Mouse (Mus musculus) lung, embryonic 15.5 days (tissue): ENCODE measurements around the gene Snx9. TPM values are rescaled to one million over a fixed set of nuclear protein-coding genes. Genes with fewer than 3 reads are reported as not detected.

Experiments
- ATAC-seq: fragments of 200-750 bp; cut with Nextera tagmentation; 2 replicates; pipeline ENCODE4 v1.8.0; 2017; ENCODE audit warnings: moderate number of reproducible peaks, borderline replicate concordance; ENCODE audit not compliant: low FRiP score, low TSS enrichment; ENCODE audit errors: extremely low read depth
- H3K27ac ChIP-seq: fragments of 300-500 bp; sonication (generic); 2 replicates; pipeline ENCODE4 v1.5.1; 2015; ENCODE audit warnings: moderate library complexity, mild to moderate bottlenecking, inconsistent platforms
- H3K27me3 ChIP-seq: fragments of 300-500 bp; sonication (generic); 2 replicates; pipeline ENCODE4 v1.6.1; 2015; ENCODE audit warnings: inconsistent platforms
- H3K36me3 ChIP-seq: fragments of 300-500 bp; sonication (generic); 2 replicates; pipeline ENCODE4 v1.6.1; 2015; ENCODE audit warnings: inconsistent platforms
- H3K4me1 ChIP-seq: fragments of 300-500 bp; sonication (generic); 2 replicates; pipeline ENCODE4 v1.6.1; 2015; ENCODE audit warnings: inconsistent platforms
- H3K4me2 ChIP-seq: fragments of 300-500 bp; sonication (generic); 2 replicates; pipeline ENCODE4 v1.6.1; 2015; ENCODE audit warnings: inconsistent platforms, mild to moderate bottlenecking, moderate library complexity
- H3K4me3 ChIP-seq: fragments of 300-500 bp; sonication (generic); 2 replicates; pipeline ENCODE4 v1.5.1; 2015; ENCODE audit warnings: mild to moderate bottlenecking, inconsistent platforms
- H3K9ac ChIP-seq: fragments of 300-500 bp; sonication (generic); 2 replicates; pipeline ENCODE4 v1.6.1; 2015; ENCODE audit warnings: inconsistent platforms
- H3K9me3 ChIP-seq: fragments of 300-500 bp; sonication (generic); 2 replicates; pipeline ENCODE4 v1.6.1; 2016; ENCODE audit warnings: inconsistent platforms
- WGBS: fragments of 180-500 bp; shearing (Covaris S2); methylation state at CpG from one replicate; pipeline ENCODE4 v1.1.7; 2015; 5-methylcytosine and 5-hydroxymethylcytosine counted together
- polyA plus RNA-seq: library from polyadenylated mRNA; unstranded; fragments of >200 nt; fragmentation: Nextera tagmentation; extraction: Ambion mirVana; gene quantifications from 2 replicates; pipeline ENCODE4 v1.2.1, GENCODE M21; 2015

Snx9 gene
- polyA plus RNA-seq, 1 experiment from 2014 or later: 29.5 TPM

GRCm38 (mm10) chr17:5831257-5831806 lies 9.8 kb upstream of the Snx9 start:
- H3K4me2 ChIP-seq: no peak overlapping the region
- H3K4me1 ChIP-seq: 0 out of 2 replicates have a peak, but pooled peaks cover 8% of the 10 kb centered on the region
- no peak overlapping the region for H3K9ac ChIP-seq
- WGBS: 91% methylated on average over 1 of the region's 1 CpGs
- H3K9me3 ChIP-seq: no peaks in the 10 kb centered on the region
- H3K4me3 ChIP-seq: no peak overlapping the region
- no peaks in the 10 kb centered on the region for H3K36me3 ChIP-seq
- no peak overlapping the region for H3K27ac ChIP-seq
- no peaks in the 10 kb centered on the region for H3K27me3 ChIP-seq
- no peak for ATAC-seq

- no peaks in the 10 kb centered on the region for H3K36me3 ChIP-seq
- H3K4me1 ChIP-seq: 0 out of 2 replicates have a peak, but pooled peaks cover 4% of the 10 kb centered on the region
- no peak for ATAC-seq
- H3K9me3 ChIP-seq: no peaks in the 10 kb centered on the region
- no peak overlapping the region for H3K4me2 ChIP-seq
- 73% methylated on average over 3 of the region's 3 CpGs for WGBS
- no peak overlapping the region for H3K27ac ChIP-seq
- H3K27me3 ChIP-seq: no peaks in the 10 kb centered on the region
- no peak overlapping the region for H3K9ac ChIP-seq
- no peak overlapping the region for H3K4me3 ChIP-seq
Measured at GRCm38 (mm10) chr17:5834166-5834565, 7.0 kb upstream of the Snx9 start.

- Histone ChIP-seq H3K4me2 (no peak overlapping the region), H3K9me3 (no peaks in the 10 kb centered on the region), H3K4me3 (no peak overlapping the region), H3K36me3 (no peaks in the 10 kb centered on the region), H3K27me3 (no peaks in the 10 kb centered on the region), H3K9ac (no peak overlapping the region), H3K4me1 (0 out of 2 replicates have a peak, but pooled peaks cover 5% of the 10 kb centered on the region), H3K27ac (no peak overlapping the region)
- ATAC-seq: no peak
- 48% methylated on average over 3 of the region's 3 CpGs for WGBS
Measured at GRCm38 (mm10) chr17:5834798-5835328, 6.3 kb upstream of the Snx9 start.

- peaks cover 26% of the 10 kb centered on the region for H3K4me1 ChIP-seq
- H3K4me3 ChIP-seq: 0 out of 2 replicates have a peak overlapping the region, but pooled peaks have one; percentile 83
- WGBS: 64% methylated on average over 5 of the region's 5 CpGs
- no peaks in the 10 kb centered on the region for H3K9me3 ChIP-seq
- no peak overlapping the region for H3K9ac ChIP-seq
- no peaks in the 10 kb centered on the region for H3K36me3 ChIP-seq
- H3K27ac ChIP-seq: no peak overlapping the region
- H3K4me2 ChIP-seq: peak overlapping the region; percentile 76
- no peak for ATAC-seq
- H3K27me3 ChIP-seq: no peaks in the 10 kb centered on the region
Measured at GRCm38 (mm10) chr17:5839549-5840240, 1.4 kb upstream of the Snx9 start.

GRCm38 (mm10) chr17:5840550-5841127 lies 490 bp upstream of the Snx9 start:
- Histone ChIP-seq H3K9ac (peak overlapping the region; percentile 98), H3K27me3 (no peaks in the 10 kb centered on the region), H3K36me3 (no peaks in the 10 kb centered on the region), H3K4me3 (peak overlapping the region; percentile 83), H3K27ac (peak overlapping the region; percentile 98), H3K4me1 (peaks cover 25% of the 10 kb centered on the region), H3K4me2 (peak overlapping the region; percentile 76), H3K9me3 (no peaks in the 10 kb centered on the region)
- no peak; the same call in 1 of the 2 replicates for ATAC-seq
- 4% methylated on average over 32 of the region's 32 CpGs for WGBS

- H3K4me1 ChIP-seq: peaks cover 32% of the 10 kb centered on the region
- no peak for ATAC-seq
- peak overlapping the region; percentile 98 for H3K9ac ChIP-seq
- peak overlapping the region; percentile 83 for H3K4me3 ChIP-seq
- 2% methylated on average over 7 of the region's 7 CpGs for WGBS
- peak overlapping the region; percentile 76 for H3K4me2 ChIP-seq
- no peaks in the 10 kb centered on the region for H3K9me3 ChIP-seq
- no peaks in the 10 kb centered on the region for H3K36me3 ChIP-seq
- H3K27ac ChIP-seq: peak overlapping the region; percentile 98
- no peaks in the 10 kb centered on the region for H3K27me3 ChIP-seq
Measured at GRCm38 (mm10) chr17:5841943-5842273, 779 bp downstream of the Snx9 start.

GRCm38 (mm10) chr17:5842988-5843640 lies 2.0 kb downstream of the Snx9 start:
- 66% methylated on average over 9 of the region's 9 CpGs for WGBS
- H3K36me3 ChIP-seq: no peaks in the 10 kb centered on the region
- no peak overlapping the region for H3K9ac ChIP-seq
- no peaks in the 10 kb centered on the region for H3K27me3 ChIP-seq
- H3K27ac ChIP-seq: no peak overlapping the region
- no peak for ATAC-seq
- no peak overlapping the region for H3K4me3 ChIP-seq
- H3K4me2 ChIP-seq: peak overlapping the region; percentile 76
- peaks cover 32% of the 10 kb centered on the region for H3K4me1 ChIP-seq
- no peaks in the 10 kb centered on the region for H3K9me3 ChIP-seq

- no peak overlapping the region for H3K4me2 ChIP-seq
- H3K9ac ChIP-seq: no peak overlapping the region
- no peak overlapping the region for H3K27ac ChIP-seq
- 92% methylated on average over 7 of the region's 7 CpGs for WGBS
- peaks cover 33% of the 10 kb centered on the region for H3K4me1 ChIP-seq
- no peak for ATAC-seq
- no peak overlapping the region for H3K4me3 ChIP-seq
- no peaks in the 10 kb centered on the region for H3K36me3 ChIP-seq
- H3K27me3 ChIP-seq: no peaks in the 10 kb centered on the region
- no peaks in the 10 kb centered on the region for H3K9me3 ChIP-seq
Measured at GRCm38 (mm10) chr17:5843641-5843990, 2.5 kb downstream of the Snx9 start.

- Histone ChIP-seq H3K4me1 (peaks cover 38% of the 10 kb centered on the region), H3K9ac (no peak overlapping the region), H3K4me2 (no peak overlapping the region), H3K27ac (no peak overlapping the region), H3K27me3 (no peaks in the 10 kb centered on the region), H3K36me3 (no peaks in the 10 kb centered on the region), H3K4me3 (no peak overlapping the region), H3K9me3 (no peaks in the 10 kb centered on the region)
- WGBS: 68% methylated on average over 4 of the region's 4 CpGs
- no peak for ATAC-seq
Measured at GRCm38 (mm10) chr17:5845376-5845775, 4.2 kb downstream of the Snx9 start.

- H3K9ac ChIP-seq: no peak overlapping the region
Measured at GRCm38 (mm10) chr17:5846101-5846500, 5.0 kb downstream of the Snx9 start.

GRCm38 (mm10) chr17:5848706-5849415 lies 7.7 kb downstream of the Snx9 start:
- no peak for ATAC-seq
- Histone ChIP-seq H3K27me3 (no peaks in the 10 kb centered on the region), H3K9me3 (no peaks in the 10 kb centered on the region), H3K4me2 (peak overlapping the region; percentile 67), H3K36me3 (no peaks in the 10 kb centered on the region), H3K9ac (peak overlapping the region; percentile 51), H3K4me1 (peaks cover 23% of the 10 kb centered on the region), H3K27ac (peak overlapping the region; percentile 85), H3K4me3 (peak overlapping the region; percentile 30)
- WGBS: 67% methylated on average over 10 of the region's 10 CpGs

More at GRCm38 (mm10) chr17:5846101-5846500, 5.0 kb downstream of the Snx9 start:
- WGBS: 53% methylated on average over 8 of the region's 8 CpGs
- Histone ChIP-seq H3K27me3 (no peaks in the 10 kb centered on the region), H3K4me1 (peaks cover 38% of the 10 kb centered on the region), H3K9me3 (no peaks in the 10 kb centered on the region), H3K27ac (no peak overlapping the region), H3K36me3 (no peaks in the 10 kb centered on the region), H3K4me3 (no peak overlapping the region), H3K4me2 (no peak overlapping the region)
- no peak for ATAC-seq
